Mouse (Mus musculus): ENCODE results near the gene Grin3b. TPM values are rescaled to one million over a fixed set of nuclear protein-coding genes. Genes with fewer than 3 reads are reported as not detected.

Gene Grin3b
- polyA plus RNA-seq, 1 experiment from 2014 or later, result 0.19 TPM

DNA sequence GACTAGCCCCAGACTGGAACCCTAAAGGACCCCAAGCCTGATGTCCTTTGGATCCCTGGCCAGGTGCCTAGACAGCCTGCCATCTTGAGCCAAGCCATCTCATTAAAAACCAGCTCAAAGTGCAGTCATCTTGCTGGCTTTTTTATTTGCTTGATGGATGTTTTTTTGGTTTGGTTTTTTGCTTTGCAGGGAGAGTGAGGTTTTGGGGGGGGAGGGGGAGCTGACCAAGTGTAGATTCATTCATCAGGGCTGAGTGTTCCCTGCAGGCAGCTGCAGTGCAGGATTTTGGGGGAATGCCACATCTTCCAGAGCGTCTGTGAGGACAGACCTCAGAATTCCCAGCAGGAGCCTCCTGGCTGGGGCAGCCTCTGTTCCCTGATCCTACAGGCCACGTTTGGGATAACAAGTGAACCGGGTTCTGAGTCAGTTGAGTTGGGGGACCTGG is 1.4 kb upstream of the Grin3b start:
- Histone ChIP-seq H3K4me1 (ENCODE audit: control insufficient read depth, insufficient read depth, low read length) (peaks cover 8% of the 10 kb centered on the region), H3K27me3 (ENCODE audit: control insufficient read depth, insufficient read depth, low read length) (peaks cover 39% of the 10 kb centered on the region), H3K4me3 (ENCODE audit: low read depth, low read length) (no peak overlapping the region), H3K36me3 (ENCODE audit: control insufficient read depth, insufficient read depth, low read length) (peaks cover 29% of the 10 kb centered on the region), H3K4me2 (no peak overlapping the region), H3K9me3 (replicated peaks; ENCODE audit: control insufficient read depth, low read length) (no peaks in the 10 kb centered on the region), H3K27ac (ENCODE audit: low read depth, low read length) (no peak overlapping the region), H3K9ac (ENCODE audit: low read depth, low read length) (no peak overlapping the region)
- ATAC-seq (replicated peaks; ENCODE audit: insufficient number of reproducible peaks, low FRiP score, low TSS enrichment), result no peak
- WGBS (ENCODE audit: insufficient replicate concordance), result 14% methylated on average over 3 of the region's 3 CpGs

DNA sequence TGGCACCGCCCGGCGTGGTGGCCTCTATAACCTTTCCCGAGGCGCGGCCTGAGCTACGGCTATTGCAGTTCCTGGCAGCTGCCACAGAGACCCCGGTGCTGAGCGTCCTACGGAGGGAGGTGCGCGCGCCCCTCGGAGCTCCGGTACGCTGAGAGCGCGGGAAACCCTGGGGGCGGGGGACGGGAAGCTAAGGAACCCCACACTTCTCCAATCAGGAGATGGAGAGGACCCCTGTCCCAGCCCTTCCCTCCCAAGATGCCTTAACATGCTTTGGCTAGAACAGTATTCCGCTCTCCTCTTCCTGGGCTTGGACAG is 625 bp downstream of the Grin3b start:
- peak overlapping the region; percentile 93 for H3K4me2 ChIP-seq
- ATAC-seq (replicated peaks; ENCODE audit: insufficient number of reproducible peaks, low FRiP score, low TSS enrichment), result no peak
- H3K9me3 ChIP-seq (replicated peaks; ENCODE audit: control insufficient read depth, low read length), result no peaks in the 10 kb centered on the region
- WGBS (ENCODE audit: insufficient replicate concordance), result 5% methylated on average over 21 of the region's 21 CpGs
- peak overlapping the region; percentile 46 for H3K4me3 ChIP-seq (ENCODE audit: low read depth, low read length)
- H3K27ac ChIP-seq (ENCODE audit: low read depth, low read length), result no peak overlapping the region
- peaks cover 8% of the 10 kb centered on the region for H3K4me1 ChIP-seq (ENCODE audit: control insufficient read depth, insufficient read depth, low read length)
- H3K27me3 ChIP-seq (ENCODE audit: control insufficient read depth, insufficient read depth, low read length), result peaks cover 39% of the 10 kb centered on the region
- H3K36me3 ChIP-seq (ENCODE audit: control insufficient read depth, insufficient read depth, low read length), result peaks cover 31% of the 10 kb centered on the region
- peak overlapping the region; percentile 63 for H3K9ac ChIP-seq (ENCODE audit: low read depth, low read length)

DNA sequence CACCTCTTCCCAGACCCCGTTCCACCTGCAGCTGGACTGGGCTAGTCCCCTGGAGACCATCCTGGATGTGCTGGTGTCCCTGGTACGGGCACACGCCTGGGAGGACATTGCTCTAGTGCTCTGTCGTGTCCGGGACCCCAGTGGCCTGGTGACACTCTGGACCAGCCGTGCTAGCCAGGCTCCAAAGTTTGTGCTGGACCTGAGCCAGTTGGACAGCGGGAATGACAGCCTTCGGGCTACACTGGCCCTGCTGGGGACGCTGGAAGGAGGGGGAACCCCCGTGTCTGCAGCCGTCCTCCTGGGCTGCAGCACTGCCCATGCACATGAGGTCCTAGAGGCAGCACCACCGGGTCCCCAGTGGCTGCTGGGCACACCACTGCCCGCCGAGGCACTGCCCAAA is 2.3 kb downstream of the Grin3b start:
- Histone ChIP-seq H3K27ac (ENCODE audit: low read depth, low read length) (no peak overlapping the region), H3K9me3 (replicated peaks; ENCODE audit: control insufficient read depth, low read length) (no peaks in the 10 kb centered on the region), H3K4me1 (ENCODE audit: control insufficient read depth, insufficient read depth, low read length) (peaks cover 8% of the 10 kb centered on the region), H3K36me3 (ENCODE audit: control insufficient read depth, insufficient read depth, low read length) (peaks cover 31% of the 10 kb centered on the region), H3K9ac (ENCODE audit: low read depth, low read length) (no peak overlapping the region), H3K4me2 (peak overlapping the region; percentile 9; the same call in 1 of the 2 replicates), H3K27me3 (ENCODE audit: control insufficient read depth, insufficient read depth, low read length) (peaks cover 39% of the 10 kb centered on the region), H3K4me3 (ENCODE audit: low read depth, low read length) (no peak overlapping the region)
- 49% methylated on average over 14 of the region's 14 CpGs for WGBS (ENCODE audit: insufficient replicate concordance)
- ATAC-seq (replicated peaks; ENCODE audit: insufficient number of reproducible peaks, low FRiP score, low TSS enrichment), result no peak

DNA sequence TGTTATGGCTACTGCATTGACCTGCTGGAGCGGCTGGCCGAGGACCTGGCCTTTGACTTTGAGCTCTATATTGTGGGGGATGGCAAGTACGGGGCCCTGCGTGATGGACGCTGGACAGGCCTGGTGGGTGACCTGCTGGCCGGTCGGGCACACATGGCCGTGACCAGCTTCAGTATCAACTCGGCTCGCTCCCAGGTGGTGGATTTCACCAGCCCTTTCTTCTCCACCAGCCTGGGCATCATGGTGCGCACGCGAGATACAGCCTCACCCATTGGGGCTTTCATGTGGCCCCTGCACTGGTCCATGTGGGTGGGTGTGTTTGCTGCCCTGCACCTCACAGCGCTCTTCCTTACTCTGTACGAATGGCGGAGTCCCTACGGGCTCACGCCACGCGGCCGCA is 3.6 kb downstream of the Grin3b start:
- peaks cover 39% of the 10 kb centered on the region for H3K36me3 ChIP-seq (ENCODE audit: control insufficient read depth, insufficient read depth, low read length)
- H3K4me3 ChIP-seq (ENCODE audit: low read depth, low read length), result no peak overlapping the region
- H3K4me2 ChIP-seq, result no peak overlapping the region
- ATAC-seq (replicated peaks; ENCODE audit: insufficient number of reproducible peaks, low FRiP score, low TSS enrichment), result no peak
- H3K9ac ChIP-seq (ENCODE audit: low read depth, low read length), result no peak overlapping the region
- H3K4me1 ChIP-seq (ENCODE audit: control insufficient read depth, insufficient read depth, low read length), result peaks cover 8% of the 10 kb centered on the region
- no peaks in the 10 kb centered on the region for H3K9me3 ChIP-seq (replicated peaks; ENCODE audit: control insufficient read depth, low read length)
- H3K27ac ChIP-seq (ENCODE audit: low read depth, low read length), result no peak overlapping the region
- H3K27me3 ChIP-seq (ENCODE audit: control insufficient read depth, insufficient read depth, low read length), result peaks cover 36% of the 10 kb centered on the region
- WGBS (ENCODE audit: insufficient replicate concordance), result 87% methylated on average over 21 of the region's 21 CpGs

DNA sequence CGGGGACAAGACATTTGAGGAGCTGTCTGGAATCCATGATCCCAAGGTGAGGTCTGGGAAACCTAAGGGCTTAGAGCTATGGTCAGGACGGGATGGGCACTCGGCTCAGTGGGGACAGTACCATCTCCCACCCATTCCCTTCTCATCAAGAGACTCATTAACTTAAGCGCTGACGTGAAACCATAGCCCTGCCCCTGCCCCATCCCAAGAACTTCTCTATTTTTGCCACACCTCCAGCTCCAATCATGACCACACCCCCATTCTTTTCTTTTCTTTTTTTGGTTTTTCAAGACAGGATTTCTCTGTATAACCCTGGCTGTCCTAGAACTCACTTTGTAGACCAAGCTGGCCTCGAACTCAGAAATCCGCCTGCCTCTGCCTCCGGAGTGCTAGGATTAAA is 4.2 kb downstream of the Grin3b start:
- no peak for ATAC-seq (replicated peaks; ENCODE audit: insufficient number of reproducible peaks, low FRiP score, low TSS enrichment)
- Histone ChIP-seq H3K27ac (ENCODE audit: low read depth, low read length) (no peak overlapping the region), H3K4me2 (no peak overlapping the region), H3K36me3 (ENCODE audit: control insufficient read depth, insufficient read depth, low read length) (peaks cover 39% of the 10 kb centered on the region), H3K4me1 (ENCODE audit: control insufficient read depth, insufficient read depth, low read length) (peaks cover 9% of the 10 kb centered on the region), H3K27me3 (ENCODE audit: control insufficient read depth, insufficient read depth, low read length) (peaks cover 31% of the 10 kb centered on the region), H3K9ac (ENCODE audit: low read depth, low read length) (no peak overlapping the region), H3K9me3 (replicated peaks; ENCODE audit: control insufficient read depth, low read length) (no peaks in the 10 kb centered on the region), H3K4me3 (ENCODE audit: low read depth, low read length) (no peak overlapping the region)
- WGBS (ENCODE audit: insufficient replicate concordance), result 86% methylated on average over 8 of the region's 8 CpGs

DNA sequence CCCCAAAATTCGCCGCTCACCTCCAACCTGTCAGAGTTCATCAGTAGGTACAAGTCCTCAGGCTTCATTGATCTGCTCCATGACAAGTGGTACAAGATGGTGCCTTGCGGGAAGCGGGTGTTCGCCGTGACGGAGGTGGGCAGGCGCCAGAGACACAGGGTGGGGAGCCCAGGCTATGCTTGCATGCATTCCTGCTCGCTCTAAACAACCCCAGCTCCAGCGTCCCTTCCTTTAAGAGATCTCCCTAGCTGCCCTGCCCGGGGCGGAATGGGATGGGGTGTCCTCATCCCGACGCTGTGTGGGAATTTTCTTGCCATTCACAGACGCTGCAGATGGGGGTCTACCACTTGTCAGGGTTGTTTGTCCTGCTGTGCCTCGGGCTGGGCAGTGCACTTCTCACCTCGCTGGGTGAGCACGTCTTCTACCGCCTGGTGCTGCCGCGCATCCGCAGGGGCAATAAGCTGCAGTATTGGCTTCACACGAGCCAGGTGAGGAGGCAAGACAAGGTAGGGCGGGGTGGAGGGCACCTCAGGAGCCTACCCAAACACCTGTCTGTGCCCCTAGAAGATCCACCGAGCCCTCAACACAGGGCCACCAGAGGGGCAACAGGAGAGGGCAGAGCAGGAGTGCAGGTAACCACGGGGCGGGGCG is 5.7 kb downstream of the Grin3b start:
- WGBS (ENCODE audit: insufficient replicate concordance), result 85% methylated on average over 28 of the region's 28 CpGs
- no peak for ATAC-seq (replicated peaks; ENCODE audit: insufficient number of reproducible peaks, low FRiP score, low TSS enrichment)
- Histone ChIP-seq H3K4me1 (ENCODE audit: control insufficient read depth, insufficient read depth, low read length) (peaks cover 9% of the 10 kb centered on the region), H3K36me3 (ENCODE audit: control insufficient read depth, insufficient read depth, low read length) (peaks cover 41% of the 10 kb centered on the region), H3K27me3 (ENCODE audit: control insufficient read depth, insufficient read depth, low read length) (peaks cover 17% of the 10 kb centered on the region), H3K4me2 (no peak overlapping the region), H3K9ac (ENCODE audit: low read depth, low read length) (no peak overlapping the region), H3K4me3 (ENCODE audit: low read depth, low read length) (no peak overlapping the region), H3K27ac (ENCODE audit: low read depth, low read length) (no peak overlapping the region), H3K9me3 (replicated peaks; ENCODE audit: control insufficient read depth, low read length) (no peaks in the 10 kb centered on the region)

DNA sequence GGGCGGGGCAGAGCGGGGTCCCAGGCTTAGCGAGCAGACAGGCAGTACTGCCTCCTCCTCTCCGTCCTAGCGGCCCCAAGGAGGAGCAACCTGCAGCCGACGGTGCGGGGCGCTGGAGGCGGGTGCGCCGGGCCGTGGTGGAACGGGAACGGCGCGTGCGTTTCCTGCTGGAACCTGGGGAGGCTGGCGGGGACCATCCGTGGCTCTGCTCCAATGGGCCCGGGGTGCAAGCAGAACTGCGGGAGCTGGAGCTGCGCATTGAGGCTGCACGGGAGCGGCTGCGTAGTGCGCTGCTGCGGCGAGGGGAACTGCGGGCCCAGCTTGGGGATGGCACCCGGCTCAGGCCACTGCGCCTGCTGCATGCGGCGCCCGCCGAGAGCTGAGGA is 6.2 kb downstream of the Grin3b start:
- Histone ChIP-seq H3K4me3 (ENCODE audit: low read depth, low read length) (no peak overlapping the region), H3K9me3 (replicated peaks; ENCODE audit: control insufficient read depth, low read length) (no peaks in the 10 kb centered on the region), H3K27me3 (ENCODE audit: control insufficient read depth, insufficient read depth, low read length) (peaks cover 12% of the 10 kb centered on the region), H3K27ac (ENCODE audit: low read depth, low read length) (no peak overlapping the region), H3K9ac (ENCODE audit: low read depth, low read length) (no peak overlapping the region), H3K4me2 (no peak overlapping the region), H3K36me3 (ENCODE audit: control insufficient read depth, insufficient read depth, low read length) (peaks cover 42% of the 10 kb centered on the region), H3K4me1 (ENCODE audit: control insufficient read depth, insufficient read depth, low read length) (peaks cover 10% of the 10 kb centered on the region; the same call in 1 of the 2 replicates)
- 79% methylated on average over 33 of the region's 36 CpGs for WGBS (ENCODE audit: insufficient replicate concordance)
- ATAC-seq (replicated peaks; ENCODE audit: insufficient number of reproducible peaks, low FRiP score, low TSS enrichment), result no peak

DNA sequence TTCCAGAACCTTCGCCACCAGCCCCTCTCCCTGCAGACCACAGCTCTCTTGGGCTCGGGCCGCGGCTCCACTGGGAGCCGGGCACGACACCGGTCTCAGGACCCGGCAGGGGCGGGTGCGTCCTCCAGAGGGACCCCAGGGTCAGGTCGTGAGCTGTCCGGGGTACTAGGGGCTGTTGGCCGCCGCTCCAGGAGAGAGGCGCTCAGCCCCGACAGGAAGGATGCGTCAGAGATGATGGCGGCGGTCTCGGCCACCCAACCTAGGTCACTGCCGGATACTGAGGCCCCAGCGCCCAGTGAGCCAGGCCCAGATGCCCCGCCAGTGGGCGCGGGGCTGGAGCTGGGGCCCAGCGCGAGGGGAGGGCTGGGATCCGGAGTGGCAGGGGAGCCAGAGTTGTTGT is 6.8 kb downstream of the Grin3b start:
- peaks cover 6% of the 10 kb centered on the region; the same call in 1 of the 2 replicates for H3K27me3 ChIP-seq (ENCODE audit: control insufficient read depth, insufficient read depth, low read length)
- no peak overlapping the region for H3K9ac ChIP-seq (ENCODE audit: low read depth, low read length)
- no peak for ATAC-seq (replicated peaks; ENCODE audit: insufficient number of reproducible peaks, low FRiP score, low TSS enrichment)
- peaks cover 42% of the 10 kb centered on the region for H3K36me3 ChIP-seq (ENCODE audit: control insufficient read depth, insufficient read depth, low read length)
- H3K4me3 ChIP-seq (ENCODE audit: low read depth, low read length), result no peak overlapping the region
- H3K4me2 ChIP-seq, result no peak overlapping the region
- H3K4me1 ChIP-seq (ENCODE audit: control insufficient read depth, insufficient read depth, low read length), result peaks cover 11% of the 10 kb centered on the region
- H3K27ac ChIP-seq (ENCODE audit: low read depth, low read length), result no peak overlapping the region
- H3K9me3 ChIP-seq (replicated peaks; ENCODE audit: control insufficient read depth, low read length), result no peaks in the 10 kb centered on the region
- WGBS (ENCODE audit: insufficient replicate concordance), result 79% methylated on average over 27 of the region's 28 CpGs

DNA sequence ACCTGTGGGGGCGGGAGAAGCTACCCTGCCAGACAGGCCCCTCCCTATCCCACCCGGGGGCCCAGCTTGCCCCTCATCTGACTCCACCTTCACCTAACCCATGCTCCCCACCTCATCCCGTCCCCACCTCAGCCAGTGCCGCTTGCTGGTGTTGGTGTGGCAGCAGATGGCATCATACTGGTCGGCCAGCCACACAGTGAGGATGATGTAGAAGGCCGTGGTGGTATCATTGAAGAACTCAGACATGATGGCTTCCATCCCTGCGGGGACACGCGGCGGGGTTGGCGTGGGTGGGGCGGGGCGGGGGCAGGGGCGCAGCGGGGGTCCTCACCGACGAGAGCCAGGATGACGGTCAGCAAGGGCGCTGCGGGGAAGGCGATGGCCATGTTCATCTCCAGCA is 7.5 kb downstream of the Grin3b start:
- Histone ChIP-seq H3K9ac (ENCODE audit: low read depth, low read length) (no peak overlapping the region), H3K4me1 (ENCODE audit: control insufficient read depth, insufficient read depth, low read length) (peaks cover 18% of the 10 kb centered on the region), H3K36me3 (ENCODE audit: control insufficient read depth, insufficient read depth, low read length) (peaks cover 42% of the 10 kb centered on the region), H3K4me3 (ENCODE audit: low read depth, low read length) (no peak overlapping the region), H3K27ac (ENCODE audit: low read depth, low read length) (no peak overlapping the region), H3K27me3 (ENCODE audit: control insufficient read depth, insufficient read depth, low read length) (peaks cover 4% of the 10 kb centered on the region; the same call in 1 of the 2 replicates), H3K9me3 (replicated peaks; ENCODE audit: control insufficient read depth, low read length) (no peaks in the 10 kb centered on the region), H3K4me2 (no peak overlapping the region)
- WGBS (ENCODE audit: insufficient replicate concordance), result 93% methylated on average over 21 of the region's 21 CpGs
- no peak for ATAC-seq (replicated peaks; ENCODE audit: insufficient number of reproducible peaks, low FRiP score, low TSS enrichment)
